Comparison of ENCODE assay signal across 9 mouse cellular contexts in the genomic region with DNA sequence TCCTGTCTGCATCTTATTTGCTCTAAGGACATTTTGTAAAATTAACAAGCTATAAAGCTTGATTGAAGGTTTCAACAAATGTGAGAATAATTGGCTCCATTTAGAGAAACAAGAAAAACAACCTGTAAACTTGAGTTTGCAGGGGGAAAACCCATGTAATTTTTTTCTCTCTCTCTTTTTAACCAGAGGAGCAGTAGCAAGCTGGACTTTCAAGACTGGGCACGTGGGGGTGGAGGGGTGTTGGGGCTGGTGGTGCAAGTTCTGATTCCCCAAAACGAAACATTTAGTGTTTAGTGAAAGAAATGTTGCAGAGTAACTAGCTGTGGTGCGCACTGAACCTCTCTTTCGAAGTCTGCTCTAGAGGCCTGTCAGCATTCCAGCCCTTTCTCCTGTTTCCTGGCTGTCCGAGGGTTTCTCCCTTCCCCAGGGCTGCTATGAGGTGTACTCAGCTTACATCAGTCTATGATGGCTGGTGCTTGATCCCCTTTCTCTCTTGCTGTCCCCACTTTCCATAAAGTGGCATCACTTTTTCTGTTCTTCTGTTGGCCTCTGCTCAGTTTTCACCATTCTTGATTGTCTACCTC. TPM values are rescaled to one million over a fixed set of nuclear protein-coding genes. Genes with fewer than 3 reads are reported as not detected.
DNase-seq lines count a peak whose midpoint lies in the region; ATAC-seq lines count a peak whose summit lies in the region.
"Had no signal": no experiment of that assay in that cellular context is flagged by ENCODE, and none has a peak within 500 bp of the region (broad histone marks: within the 10 kb centered on the region; RNA-seq: fewer than 3 reads in every experiment).

No protein-coding gene starts in this region.

- H3K4me3 ChIP-seq in embryonic facial prominence, embryonic 13.5 days, result no peak overlapping the region
- no peak overlapping the region for H3K4me3 ChIP-seq in heart, embryonic 13.5 days
- no peak overlapping the region for H3K4me3 ChIP-seq in limb, embryonic 13.5 days
- H3K4me3 ChIP-seq: myocyte had no signal

- H3K9ac ChIP-seq in embryonic facial prominence, embryonic 13.5 days, result 0 out of 2 replicates have a peak overlapping the region, but pooled peaks have one; percentile 6
- H3K9ac ChIP-seq in heart, embryonic 13.5 days, result peak overlapping the region; percentile 6; the same call in 1 of the 2 replicates
- no peak overlapping the region for H3K9ac ChIP-seq in limb, embryonic 13.5 days

- no peak for ATAC-seq in embryonic facial prominence, embryonic 13.5 days (ENCODE audit: insufficient number of reproducible peaks, insufficient read depth, low FRiP score, low TSS enrichment, low read depth)
- ATAC-seq in heart, embryonic 13.5 days (ENCODE audit: extremely low read depth, insufficient number of reproducible peaks, low FRiP score, low TSS enrichment), result no peak
- ATAC-seq in limb, embryonic 13.5 days (ENCODE audit: low FRiP score, low read depth), result no peak

- no peaks in the 10 kb centered on the region for H3K9me3 ChIP-seq in embryonic facial prominence, embryonic 13.5 days
- no peaks in the 10 kb centered on the region for H3K9me3 ChIP-seq in heart, embryonic 13.5 days
- H3K9me3 ChIP-seq in limb, embryonic 13.5 days, result no peaks in the 10 kb centered on the region

- DNase-seq in kidney, adult 9 months, result peak; percentile 49
- DNase-seq in kidney, adult 8-10 months, result no peak
- no peak for DNase-seq in frontal cortex, adult 2 months (ENCODE audit: extremely low spot score in 1 of 2, low spot score in 1 of 2)
- no peak for DNase-seq in cerebellum, postnatal 14 days
- DNase-seq: cerebellum, adult 8-10 months had no signal

- H3K4me2 ChIP-seq in embryonic facial prominence, embryonic 13.5 days, result no peak overlapping the region
- no peak overlapping the region for H3K4me2 ChIP-seq in heart, embryonic 13.5 days
- H3K4me2 ChIP-seq in limb, embryonic 13.5 days (replicated peaks), result no peak overlapping the region

- H3K27ac ChIP-seq in embryonic facial prominence, embryonic 13.5 days, result peak overlapping the region; percentile 64; the same call in 1 of the 2 replicates
- peak overlapping the region; percentile 76 for H3K27ac ChIP-seq in heart, embryonic 13.5 days (replicated peaks)
- peak overlapping the region; percentile 40; the same call in 1 of the 2 replicates for H3K27ac ChIP-seq in limb, embryonic 13.5 days

- H3K27me3 ChIP-seq in embryonic facial prominence, embryonic 13.5 days, result no peaks in the 10 kb centered on the region
- no peaks in the 10 kb centered on the region for H3K27me3 ChIP-seq in heart, embryonic 13.5 days (replicated peaks)
- H3K27me3 ChIP-seq in limb, embryonic 13.5 days, result no peaks in the 10 kb centered on the region

- 0 out of 2 replicates have a peak, but pooled peaks cover 3% of the 10 kb centered on the region for H3K36me3 ChIP-seq in embryonic facial prominence, embryonic 13.5 days
- peaks cover under 1% of the 10 kb centered on the region; the same call in 1 of the 2 replicates for H3K36me3 ChIP-seq in heart, embryonic 13.5 days
- H3K36me3 ChIP-seq in limb, embryonic 13.5 days, result no peaks in the 10 kb centered on the region

- H3K4me1 ChIP-seq in embryonic facial prominence, embryonic 13.5 days, result peaks cover 52% of the 10 kb centered on the region
- peaks cover 61% of the 10 kb centered on the region for H3K4me1 ChIP-seq in heart, embryonic 13.5 days
- H3K4me1 ChIP-seq in limb, embryonic 13.5 days, result peaks cover 73% of the 10 kb centered on the region

- WGBS in embryonic facial prominence, embryonic 13.5 days, result 50% methylated on average over 5 of the region's 5 CpGs
- 48% methylated on average over 5 of the region's 5 CpGs for WGBS in heart, embryonic 13.5 days
- WGBS in limb, embryonic 13.5 days, result 31% methylated on average over 5 of the region's 5 CpGs

RNA-seq across cellular contexts. Expression of a gene that starts 34.7 kb away (rescaled TPM):
- 8.2 and 9.7 TPM in 2 replicates for polyA plus RNA-seq in embryonic facial prominence, embryonic 13.5 days (2015; fragmentation: Nextera tagmentation; extraction: Ambion mirVana)
- 9.4 and 9.5 TPM in 2 replicates for polyA plus RNA-seq in heart, embryonic 13.5 days (2015; fragmentation: Nextera tagmentation; extraction: Ambion mirVana)
- 28.2 and 29.3 TPM in 2 replicates for polyA plus RNA-seq in limb, embryonic 13.5 days (2015; fragmentation: Nextera tagmentation; extraction: Ambion mirVana)
- 4.1 and 4.2 TPM in 2 replicates for polyA plus RNA-seq in frontal cortex, adult 2 months (2012; rRNA removed)

RNA-seq across cellular contexts. Expression of a gene that starts 44.1 kb away (rescaled TPM):
- polyA plus RNA-seq in embryonic facial prominence, embryonic 13.5 days (2015; fragmentation: Nextera tagmentation; extraction: Ambion mirVana), result 28.7 and 30.4 TPM in 2 replicates
- polyA plus RNA-seq in heart, embryonic 13.5 days (2015; fragmentation: Nextera tagmentation; extraction: Ambion mirVana), result 15.2 and 16.4 TPM in 2 replicates
- 27.8 and 29.5 TPM in 2 replicates for polyA plus RNA-seq in limb, embryonic 13.5 days (2015; fragmentation: Nextera tagmentation; extraction: Ambion mirVana)
- 17.3 and 18.5 TPM in 2 replicates for polyA plus RNA-seq in frontal cortex, adult 2 months (2012; rRNA removed)

RNA-seq across cellular contexts. Expression of a gene that starts 56.5 kb away (rescaled TPM):
- polyA plus RNA-seq in embryonic facial prominence, embryonic 13.5 days (2015; fragmentation: Nextera tagmentation; extraction: Ambion mirVana), result 20.8 and 24.5 TPM in 2 replicates
- 19.3 and 21.3 TPM in 2 replicates for polyA plus RNA-seq in heart, embryonic 13.5 days (2015; fragmentation: Nextera tagmentation; extraction: Ambion mirVana)
- polyA plus RNA-seq in limb, embryonic 13.5 days (2015; fragmentation: Nextera tagmentation; extraction: Ambion mirVana), result 23.9 and 24.9 TPM in 2 replicates
- polyA plus RNA-seq in frontal cortex, adult 2 months (2012; rRNA removed), result 21.2 and 22.2 TPM in 2 replicates

RNA-seq across cellular contexts. Expression of a gene that starts 59.0 kb away (rescaled TPM):
- 6.0 and 7.1 TPM in 2 replicates for polyA plus RNA-seq in embryonic facial prominence, embryonic 13.5 days (2015; fragmentation: Nextera tagmentation; extraction: Ambion mirVana)
- 10.2 and 12.4 TPM in 2 replicates for polyA plus RNA-seq in heart, embryonic 13.5 days (2015; fragmentation: Nextera tagmentation; extraction: Ambion mirVana)
- polyA plus RNA-seq in limb, embryonic 13.5 days (2015; fragmentation: Nextera tagmentation; extraction: Ambion mirVana), result 2.3 and 3.1 TPM in 2 replicates
- 25.3 and 28.1 TPM in 2 replicates for polyA plus RNA-seq in frontal cortex, adult 2 months (2012; rRNA removed)
